Mouse (Mus musculus): ENCODE results near the gene Pdxp.

Gene Pdxp

DNA sequence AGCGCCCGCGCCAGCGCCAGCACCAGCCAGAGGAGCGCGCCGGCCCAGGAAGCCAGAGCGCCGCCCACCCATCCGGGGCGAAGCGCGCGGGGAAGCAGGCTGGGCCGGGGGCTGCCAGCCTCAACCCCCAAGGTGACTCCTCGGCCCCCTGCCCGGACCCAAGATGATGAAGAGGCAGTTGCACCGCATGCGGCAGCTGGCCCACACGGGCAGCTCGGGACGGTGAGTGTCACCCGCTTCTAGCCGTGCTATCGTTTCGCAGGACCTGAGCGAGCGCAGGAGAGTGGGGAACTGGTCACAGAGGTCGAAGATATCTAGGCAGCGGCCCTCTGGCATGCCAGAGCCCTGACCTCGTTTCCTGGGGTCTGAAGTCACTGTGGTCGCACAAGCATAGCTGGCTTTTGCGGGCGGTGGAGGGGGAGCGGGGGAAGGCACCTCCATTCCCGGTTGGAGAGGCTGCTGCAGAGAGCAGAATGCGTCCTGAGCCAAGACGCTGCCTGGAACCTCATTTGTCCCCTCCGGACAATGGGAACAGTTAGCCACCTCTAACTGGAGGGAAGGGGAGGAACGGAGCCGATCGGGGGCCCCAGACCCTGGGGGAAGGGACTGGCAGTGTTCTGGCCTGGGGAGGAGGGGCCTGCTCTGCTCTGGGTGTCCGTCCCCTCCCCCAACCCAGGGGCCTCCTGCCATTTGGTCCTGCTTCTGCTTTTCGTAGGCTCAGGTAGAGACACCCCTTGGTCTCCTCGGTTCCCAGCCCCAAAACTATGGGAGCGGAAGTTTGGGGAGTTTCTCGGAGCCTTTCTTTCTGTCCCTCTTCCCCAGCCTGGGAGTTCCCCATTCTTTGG is 13.8 kb upstream of the Pdxp start, which contains the start of gene Sh3bp1:
Gene Sh3bp1 (plus strand): TSS at position 29 of the 845 bp plus-strand sequence.
- peak; percentile 80 for DNase-seq (ENCODE audit: low read depth)

DNA sequence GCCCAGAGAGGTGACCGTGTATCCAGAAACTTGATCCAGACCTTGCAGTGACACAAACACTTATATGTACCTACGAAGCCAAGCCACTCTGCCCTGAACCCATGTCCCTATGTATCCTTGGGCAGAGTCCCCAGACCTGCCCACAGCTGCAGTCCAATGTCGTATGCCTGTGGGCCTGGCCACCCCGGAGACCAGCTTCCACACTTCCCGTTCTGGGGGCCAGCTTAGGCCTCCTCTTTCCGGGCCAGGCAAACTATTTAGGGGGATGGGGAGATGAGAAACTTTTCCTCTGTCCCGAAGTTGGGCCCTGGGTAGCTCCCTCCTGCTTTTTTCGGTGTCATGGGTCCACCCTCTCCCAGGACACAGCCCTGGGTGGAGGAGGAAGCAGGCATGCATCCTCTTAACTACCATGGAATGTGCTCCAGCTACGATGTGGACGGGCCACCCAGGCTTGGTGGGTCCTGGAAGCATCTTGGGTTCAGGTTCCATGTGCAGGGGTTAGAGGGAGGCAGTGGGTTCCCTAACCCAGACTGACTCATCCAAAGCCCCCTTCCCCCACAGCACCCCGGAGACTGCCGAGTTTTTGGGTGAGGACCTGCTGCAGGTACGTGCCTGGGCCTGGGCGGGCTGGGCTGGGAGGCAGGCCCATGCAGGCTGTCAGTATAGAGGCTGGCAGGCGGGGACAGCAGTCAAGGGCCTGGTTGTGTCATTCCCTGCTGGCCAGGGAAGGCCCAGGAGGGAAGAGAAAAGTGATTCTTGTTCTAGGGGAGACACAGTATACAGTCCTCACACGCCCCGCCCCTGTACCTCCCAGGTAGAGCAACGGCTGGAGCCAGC is 12.9 kb upstream of the Pdxp start:
- DNase-seq (ENCODE audit: low read depth) = peak; percentile 31

- peak; percentile 47 for DNase-seq (ENCODE audit: low read depth)
Measured at GRCm38 (mm10) chr15:78901422-78901789, 12.3 kb upstream of the Pdxp start.

DNA sequence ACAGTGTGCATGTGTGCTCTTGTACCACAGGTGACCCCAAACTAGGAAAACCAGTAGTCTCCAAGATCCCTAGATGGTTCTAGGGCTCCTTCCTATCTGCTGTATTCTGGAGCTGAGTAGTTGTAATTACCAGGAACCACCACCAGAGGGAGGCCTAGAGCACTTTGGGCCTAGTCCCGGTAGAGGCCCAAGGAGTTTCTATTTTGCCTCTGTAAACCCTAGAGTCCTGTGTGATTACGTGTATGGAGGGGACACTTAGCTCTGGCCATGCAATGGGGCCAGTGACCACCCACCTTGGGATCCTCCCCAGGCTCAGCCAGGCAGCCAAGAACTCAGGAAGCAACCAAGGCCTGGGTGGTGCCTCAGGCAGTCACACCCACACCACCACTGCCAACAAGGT is 10.5 kb upstream of the Pdxp start:
- peak; percentile 92 for DNase-seq (ENCODE audit: low read depth)

GRCm38 (mm10) chr15:78908399-78908798 is 5.3 kb upstream of the Pdxp start:
- no peak for DNase-seq (ENCODE audit: low read depth)

GRCm38 (mm10) chr15:78908982-78909381 is 4.7 kb upstream of the Pdxp start:
- no peak for DNase-seq (ENCODE audit: low read depth)

DNA sequence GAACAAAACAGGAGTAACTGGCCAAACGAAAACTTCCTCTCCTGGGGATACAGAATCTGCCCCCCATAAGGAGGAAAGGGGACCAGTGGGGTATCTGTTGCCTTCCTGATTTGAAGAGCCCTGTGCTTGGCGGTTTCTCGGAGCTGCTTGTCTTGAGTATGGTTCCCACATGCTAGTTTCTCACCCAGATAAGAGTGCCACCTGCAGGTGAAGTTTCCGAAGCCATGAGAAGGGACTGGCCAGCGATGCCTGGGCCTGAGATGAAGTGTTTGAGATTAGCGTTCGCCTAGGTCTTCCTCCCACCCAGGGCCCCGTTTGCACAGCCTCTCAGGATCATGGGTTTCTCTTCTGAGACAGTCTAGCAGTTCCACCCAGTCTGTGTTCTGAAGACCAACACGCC is 1.7 kb upstream of the Pdxp start:
- peak; percentile 68 for DNase-seq (ENCODE audit: low read depth)

DNA sequence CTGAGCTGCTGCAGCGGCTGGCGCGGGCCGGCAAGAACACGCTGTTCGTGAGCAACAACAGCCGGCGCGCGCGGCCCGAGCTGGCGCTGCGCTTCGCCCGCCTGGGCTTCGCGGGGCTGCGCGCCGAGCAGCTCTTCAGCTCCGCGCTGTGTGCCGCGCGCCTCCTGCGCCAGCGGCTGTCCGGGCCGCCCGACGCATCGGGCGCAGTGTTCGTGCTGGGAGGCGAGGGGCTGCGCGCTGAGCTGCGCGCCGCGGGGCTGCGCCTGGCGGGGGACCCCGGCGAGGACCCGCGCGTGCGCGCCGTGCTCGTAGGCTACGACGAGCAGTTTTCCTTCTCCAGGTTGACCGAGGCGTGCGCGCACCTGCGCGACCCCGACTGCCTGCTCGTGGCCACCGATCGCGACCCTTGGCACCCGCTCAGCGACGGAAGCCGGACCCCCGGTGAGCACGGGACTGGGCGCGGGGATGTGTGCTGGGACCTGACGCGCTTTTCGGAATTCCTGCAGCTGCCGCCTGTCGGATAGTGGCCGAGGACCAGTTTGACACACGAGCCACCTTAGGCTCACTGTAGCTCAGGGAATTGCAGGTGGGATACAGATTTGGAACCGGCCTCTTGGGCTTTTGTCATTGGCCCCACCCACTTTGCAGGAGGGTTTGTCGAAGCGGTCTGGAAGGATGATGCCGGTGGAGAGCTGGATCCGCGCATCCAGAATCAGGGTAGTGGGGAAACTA is 538 bp downstream of the Pdxp start:
- peak; percentile 53 for DNase-seq (ENCODE audit: low read depth)

- no peak for DNase-seq (ENCODE audit: low read depth)
Measured at GRCm38 (mm10) chr15:78914823-78915659, 1.3 kb downstream of the Pdxp start.

DNA sequence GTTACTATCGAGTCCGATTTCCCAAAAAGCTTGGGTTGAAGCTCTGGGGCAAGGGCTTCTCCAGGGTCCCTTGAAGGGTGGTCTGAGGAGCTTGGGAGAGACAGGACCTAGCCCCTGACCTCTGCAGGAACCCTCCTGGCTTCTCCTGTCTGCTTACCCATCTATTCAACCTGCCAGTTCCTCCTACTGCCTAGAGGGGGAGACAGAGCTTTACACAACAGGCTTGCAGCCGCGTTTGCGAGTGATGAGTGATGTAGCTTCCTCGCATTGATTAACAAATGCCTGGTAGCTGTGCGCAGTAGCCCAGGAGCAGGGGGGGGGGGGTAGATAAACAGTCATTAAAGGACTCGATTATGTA is 1.9 kb downstream of the Pdxp start:
- DNase-seq (ENCODE audit: low read depth) = peak; percentile 90

DNA sequence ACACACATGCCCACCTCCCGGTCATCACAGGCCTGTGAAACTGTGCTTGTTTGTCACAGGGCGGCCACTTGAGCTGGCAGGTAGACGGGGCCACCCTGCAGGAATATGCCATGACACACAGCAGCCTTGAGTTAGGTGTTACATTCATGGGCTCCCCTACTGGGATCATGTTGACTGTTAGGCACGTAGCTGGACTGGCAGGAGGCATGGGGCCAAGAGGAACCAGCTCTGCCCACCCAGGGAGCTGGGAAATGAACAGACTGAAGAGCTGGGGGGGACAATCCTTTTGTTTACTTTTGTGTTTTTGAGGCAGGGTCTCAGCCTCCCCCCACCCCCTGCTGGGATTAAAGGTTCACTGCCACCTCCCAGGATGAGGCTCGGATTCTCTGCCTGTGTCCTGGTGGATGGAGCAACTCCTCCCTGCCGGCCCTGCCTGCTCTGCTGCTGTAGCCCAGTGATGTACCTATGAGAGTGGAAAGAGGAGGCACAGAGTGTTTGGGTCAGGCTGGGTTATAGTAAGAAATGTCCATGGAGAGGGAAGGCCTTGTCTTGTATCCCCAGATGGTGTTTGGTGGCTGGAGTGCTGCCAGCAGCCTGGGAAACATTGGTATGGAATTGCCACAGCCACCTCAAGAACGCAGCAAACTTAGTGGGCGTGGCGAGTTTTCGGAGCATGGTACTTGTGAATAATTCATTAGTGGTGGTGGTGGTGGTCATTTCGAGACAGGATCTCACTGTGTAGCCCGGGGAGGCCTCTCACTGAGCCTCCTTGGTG is 2.5 kb downstream of the Pdxp start:
- DNase-seq (ENCODE audit: low read depth) = no peak

GRCm38 (mm10) chr15:78918126-78918525 is 4.4 kb downstream of the Pdxp start:
- DNase-seq (ENCODE audit: low read depth) = no peak

GRCm38 (mm10) chr15:78919914-78920313 is 6.2 kb downstream of the Pdxp start:
- no peak for DNase-seq (ENCODE audit: low read depth)

DNA sequence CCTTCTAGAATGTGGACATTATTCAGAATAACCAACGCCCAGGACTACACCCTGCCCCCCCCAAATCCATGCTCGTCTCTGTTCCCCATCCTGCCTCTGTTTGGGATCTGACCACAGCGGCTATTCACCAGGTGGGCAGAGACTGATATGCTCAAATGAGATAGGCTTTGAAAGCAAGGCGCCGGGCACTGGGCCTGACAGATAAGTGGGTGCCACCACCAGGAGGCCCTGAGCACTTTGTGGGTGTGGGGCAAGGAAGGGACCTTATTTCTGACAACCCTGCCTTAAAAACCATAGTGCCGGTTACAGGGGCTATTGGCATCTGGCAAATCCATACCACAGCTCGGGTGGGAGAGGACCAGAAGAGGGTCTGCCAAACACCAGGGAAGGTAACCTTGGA is 9.0 kb downstream of the Pdxp start:
- DNase-seq (ENCODE audit: low read depth) = no peak

GRCm38 (mm10) chr15:78923585-78923984 is 9.9 kb downstream of the Pdxp start:
- peak; percentile 76 for DNase-seq (ENCODE audit: low read depth)

DNA sequence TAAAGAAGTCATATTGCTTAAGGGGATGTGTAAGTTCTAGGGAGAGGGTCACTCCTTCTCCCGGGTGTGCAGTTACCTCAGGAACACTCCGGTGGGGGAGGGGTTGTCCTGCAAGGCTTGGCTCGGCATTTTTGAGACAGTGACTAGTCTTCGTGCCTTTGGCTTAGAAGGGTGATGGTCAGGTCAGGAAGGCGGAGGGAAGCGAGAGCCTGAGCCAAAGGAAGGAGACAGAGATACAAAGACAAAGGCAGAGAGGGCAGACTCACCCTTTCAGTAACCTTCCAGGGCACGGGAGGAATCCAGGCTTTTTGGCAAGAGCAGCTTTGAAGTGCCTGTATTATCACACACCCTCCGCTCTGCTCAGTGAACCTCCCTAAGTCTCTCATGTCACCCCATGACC is 11.4 kb downstream of the Pdxp start:
- DNase-seq (ENCODE audit: low read depth) = no peak

- DNase-seq (ENCODE audit: low read depth) = peak; percentile 70
Measured at GRCm38 (mm10) chr15:78926021-78926919, 12.6 kb downstream of the Pdxp start, which contains the start of gene Lgals1. Gene Lgals1 (plus strand): TSS chr15:78926725.

DNA sequence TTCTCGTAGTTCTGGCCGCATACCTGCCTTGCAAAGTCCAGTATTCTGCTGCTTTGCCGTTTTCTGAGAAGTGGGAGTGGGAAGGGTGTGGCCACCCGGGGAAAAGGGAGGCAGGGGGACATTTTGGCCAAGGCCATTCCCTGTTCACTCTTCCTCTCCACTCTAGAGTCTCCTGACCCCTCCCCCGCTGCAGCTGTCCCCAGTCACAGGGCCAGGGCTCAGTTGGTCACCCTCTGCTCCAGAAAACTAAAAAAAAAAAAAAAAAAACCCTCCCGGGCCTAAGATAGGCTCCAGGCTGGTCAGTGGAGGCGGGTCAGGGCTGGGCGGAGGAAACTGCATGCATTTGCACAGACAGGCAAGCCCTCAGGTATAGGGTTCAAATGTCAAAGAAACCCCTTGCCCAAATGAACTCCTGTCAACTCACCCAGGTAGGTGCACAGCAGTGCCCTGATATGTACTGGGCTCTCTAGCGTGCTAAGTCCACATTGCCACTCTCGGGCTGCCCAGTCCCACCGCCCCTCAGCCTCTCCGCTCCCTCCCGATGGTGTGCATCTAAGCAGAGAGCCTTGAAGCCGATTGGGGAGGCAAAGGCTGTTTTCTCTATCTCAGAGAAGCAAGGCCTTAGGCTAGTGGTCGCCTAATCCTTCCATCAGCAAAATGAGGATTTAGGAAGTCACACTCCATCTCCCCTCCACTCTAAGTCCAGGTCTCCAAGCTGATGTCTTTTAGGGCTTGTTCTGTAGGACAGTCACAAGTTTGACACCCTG is 13.5 kb downstream of the Pdxp start:
- DNase-seq (ENCODE audit: low read depth) = no peak

Data from naive thymus-derived CD4-positive, alpha-beta T cell, adult 2 months (primary cell).